Mouse (Mus musculus) testis, postnatal 14 days (tissue): ENCODE data around the gene Myoz2.

ENCODE experiments used
- DNase-seq: peaks from one replicate; pipeline ENCODE4 v3.0.0; 2021; ENCODE audit warnings: low spot score

Gene Myoz2

DNA sequence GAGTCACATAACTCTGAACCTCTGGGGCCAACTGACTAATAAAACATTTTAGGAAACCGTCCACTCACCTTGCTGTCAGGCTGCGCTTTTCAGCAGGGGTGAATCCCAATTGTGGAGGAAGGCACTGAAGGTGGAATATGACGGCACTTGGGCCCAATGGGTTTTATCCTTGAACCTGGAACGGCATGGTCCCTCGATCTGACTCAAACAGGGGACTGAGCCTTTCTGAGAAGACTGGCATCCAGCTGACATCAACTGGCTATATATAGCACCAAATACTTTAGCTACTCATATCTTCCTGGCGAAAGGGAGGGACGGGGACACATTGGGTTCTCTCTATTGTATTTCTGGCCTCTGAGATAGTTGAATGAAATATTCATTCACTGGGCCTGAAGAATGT, at the start of gene Myoz2:
Myoz2 (minus strand) TSS at position 264 of the 400 bp plus-strand sequence.
- DNase-seq, result peak; percentile 12

DNA sequence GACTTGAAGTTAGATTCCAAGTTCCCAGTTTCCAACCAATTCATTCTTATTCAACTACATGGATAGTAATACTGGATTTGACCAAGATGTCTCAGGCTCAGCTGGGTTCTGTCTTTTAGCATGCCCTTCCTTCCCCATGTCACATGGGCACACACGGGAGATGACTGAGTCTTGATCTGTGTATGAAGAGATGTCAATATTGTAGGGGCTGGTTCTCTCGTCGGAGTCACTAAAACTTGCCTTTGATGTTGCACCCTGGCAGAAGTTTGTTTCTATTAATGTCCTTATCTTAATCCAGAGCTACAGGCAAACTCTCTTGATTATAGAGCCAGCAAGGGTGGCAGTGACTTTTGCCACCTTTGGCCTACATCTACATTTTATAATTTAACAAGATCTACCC, 46.9 kb upstream of the Myoz2 start:
- DNase-seq, result no peak

DNA sequence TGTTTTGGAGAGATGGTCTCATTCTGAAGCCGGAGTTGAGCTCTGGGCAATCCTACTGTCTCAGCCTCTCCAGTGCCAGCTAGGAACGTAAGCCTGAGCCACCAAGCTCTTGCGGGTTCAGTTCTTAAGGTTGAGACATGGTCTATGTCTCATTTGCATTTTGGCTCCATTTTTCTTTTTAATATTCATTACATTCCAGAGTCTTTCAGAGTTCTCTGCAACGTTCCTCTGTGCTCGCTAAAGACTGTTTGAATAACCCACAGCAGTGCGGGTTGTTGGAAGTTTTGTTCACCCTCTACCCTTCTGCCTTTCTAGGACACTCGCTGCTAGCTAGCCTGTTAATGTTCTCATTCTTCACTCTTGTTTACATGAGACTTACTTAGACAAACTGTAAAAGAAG, 46.1 kb upstream of the Myoz2 start:
- no peak for DNase-seq

DNA sequence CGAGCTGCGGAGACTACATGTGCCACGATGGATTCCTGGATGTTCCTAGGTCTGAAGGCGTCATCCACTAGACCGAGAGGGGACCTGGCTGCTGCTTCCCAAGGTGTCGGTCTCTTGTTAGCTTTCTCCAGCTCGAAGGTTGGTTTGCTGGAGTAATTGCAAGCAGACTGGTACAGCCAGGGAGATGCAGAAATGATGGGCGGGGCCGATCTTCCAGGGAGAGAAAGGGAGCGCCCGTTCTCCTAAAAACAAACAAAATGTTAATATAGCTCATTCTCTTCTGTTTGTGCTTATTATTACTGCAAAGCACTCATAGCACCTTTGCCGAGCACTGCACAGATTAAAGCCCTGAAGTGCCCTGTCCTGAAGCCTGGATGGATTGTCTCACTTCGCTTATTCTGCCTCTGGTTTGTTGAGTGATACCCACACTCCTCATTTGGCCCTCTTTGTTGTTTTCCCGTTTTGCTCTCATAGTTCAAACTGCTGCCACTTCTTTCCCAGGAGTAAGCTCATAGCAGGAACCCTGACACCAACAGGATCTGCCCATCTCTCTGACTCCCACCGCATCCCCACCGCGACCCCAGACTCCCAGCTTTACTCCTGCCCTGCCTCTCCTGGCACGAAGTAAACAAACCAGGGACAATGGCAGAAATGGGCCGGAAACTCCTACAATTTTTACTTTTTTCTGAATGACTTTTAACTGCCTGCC, 45.4 kb upstream of the Myoz2 start:
- DNase-seq, result no peak

DNA sequence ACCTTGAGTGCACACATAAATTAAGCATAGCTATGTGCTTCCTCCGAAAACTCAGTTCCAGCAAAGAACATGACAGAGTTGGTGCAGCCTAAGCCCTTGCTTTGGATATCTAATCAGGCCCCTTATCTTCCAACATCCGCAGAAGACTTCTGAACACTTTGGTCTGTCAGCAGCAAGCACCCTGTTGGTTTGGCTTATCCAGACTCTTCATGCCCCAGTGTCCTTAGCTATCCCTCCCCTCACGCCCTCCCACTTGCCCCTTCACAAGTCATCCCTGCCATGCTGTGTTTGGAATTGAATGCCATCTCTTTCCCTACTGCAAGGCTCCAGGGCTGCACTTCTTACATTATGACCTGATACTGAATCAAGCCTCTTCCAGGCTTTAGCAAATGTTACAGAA, 40.9 kb upstream of the Myoz2 start:
- DNase-seq, result no peak

DNA sequence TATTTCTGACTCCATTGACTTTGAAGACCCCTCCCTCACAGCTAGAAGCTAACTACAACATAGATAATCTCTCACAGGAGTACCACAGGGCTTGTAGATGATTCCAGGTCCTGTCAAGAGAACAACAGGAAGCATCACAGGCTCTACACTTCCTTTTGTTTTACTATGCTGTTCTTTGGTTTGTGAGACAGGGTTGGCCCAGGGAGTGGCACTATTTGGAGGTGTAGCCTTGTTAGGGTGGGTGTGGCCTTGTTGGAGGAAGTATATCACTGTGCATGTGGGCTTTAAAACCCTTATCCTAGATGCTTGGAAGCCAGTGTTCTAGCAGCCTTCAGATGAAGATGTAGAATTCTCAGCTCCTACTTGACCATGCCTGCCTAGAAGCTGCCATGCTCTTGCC, 40.2 kb upstream of the Myoz2 start:
- no peak for DNase-seq

DNA sequence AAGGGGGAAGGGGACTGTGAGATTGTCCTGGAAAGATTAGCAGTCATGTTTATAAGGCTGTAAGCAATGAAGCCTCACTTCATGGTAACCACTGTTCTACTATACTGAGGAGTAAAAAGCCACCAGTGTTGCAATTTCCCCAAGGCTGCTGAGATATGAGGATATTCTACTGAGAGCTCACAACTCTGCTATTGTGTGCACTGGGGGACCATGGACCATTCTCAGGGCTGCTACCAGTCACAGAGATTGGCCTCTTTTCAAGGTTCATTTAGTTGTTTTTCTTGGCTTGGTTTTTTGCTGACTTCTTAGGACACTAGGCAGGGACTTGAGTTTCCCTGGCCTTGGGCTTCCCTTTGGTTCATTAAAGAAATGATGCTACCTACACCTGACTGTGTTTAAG, 38.5 kb upstream of the Myoz2 start:
- peak; percentile 75 for DNase-seq

DNA sequence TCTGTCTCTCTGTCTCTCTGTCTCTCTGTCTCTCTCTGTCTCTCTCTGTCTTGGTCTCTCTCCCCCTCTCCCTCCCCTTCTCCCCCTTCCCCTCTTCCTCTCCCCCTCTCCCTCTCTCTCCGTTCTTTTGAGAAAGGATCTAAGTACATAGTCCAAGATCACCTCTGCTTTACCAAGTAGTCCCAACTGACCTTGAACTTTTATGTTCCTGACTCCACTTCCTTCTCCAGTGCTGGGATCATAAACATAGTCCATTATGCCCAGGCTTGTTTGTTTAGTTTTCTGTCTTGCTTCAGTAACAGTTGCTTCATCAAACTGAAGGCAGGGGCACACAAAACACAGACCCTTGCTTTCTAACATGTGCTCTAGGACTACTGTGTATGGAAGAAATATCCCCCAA, 37.7 kb upstream of the Myoz2 start:
- DNase-seq, result no peak

DNA sequence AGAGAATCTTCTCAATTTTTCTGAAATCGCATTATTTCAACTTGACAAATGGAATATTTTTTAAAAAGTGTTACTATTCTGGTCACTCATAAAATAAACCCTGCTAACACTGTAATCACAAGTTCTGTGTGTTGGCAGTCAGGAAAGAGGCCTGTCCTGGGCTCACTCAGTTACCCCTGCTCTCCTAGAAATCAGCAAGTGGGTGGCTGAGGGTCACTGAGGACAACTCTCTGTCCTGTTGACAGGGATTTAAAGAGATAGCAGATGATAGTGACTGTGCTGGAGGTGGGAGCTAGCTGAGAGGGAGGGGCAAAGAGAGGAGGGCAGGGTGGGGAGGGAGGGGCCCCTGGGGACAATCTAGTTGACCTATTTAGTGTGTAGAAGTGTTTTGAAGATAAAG, 36.2 kb upstream of the Myoz2 start:
- no peak for DNase-seq

DNA sequence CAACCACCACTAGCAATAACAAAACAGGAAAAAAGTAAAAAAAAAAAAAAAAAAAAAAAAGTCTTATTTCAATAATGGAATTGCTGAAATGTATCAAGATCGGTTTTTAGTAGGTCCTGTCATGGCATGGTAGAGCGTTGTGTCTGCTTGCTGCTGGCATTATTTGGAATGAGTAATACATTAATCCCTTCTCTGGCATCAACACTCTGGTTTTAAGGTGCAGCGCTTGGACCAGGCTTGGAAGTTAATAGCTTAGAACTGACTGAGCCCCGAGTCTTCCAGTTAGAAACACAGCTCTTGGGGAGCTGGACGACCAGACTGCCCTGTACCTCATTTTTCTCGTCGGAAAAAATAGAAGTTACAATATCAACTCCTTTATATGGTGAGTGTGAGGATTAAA, 32.0 kb upstream of the Myoz2 start:
- DNase-seq, result no peak

DNA sequence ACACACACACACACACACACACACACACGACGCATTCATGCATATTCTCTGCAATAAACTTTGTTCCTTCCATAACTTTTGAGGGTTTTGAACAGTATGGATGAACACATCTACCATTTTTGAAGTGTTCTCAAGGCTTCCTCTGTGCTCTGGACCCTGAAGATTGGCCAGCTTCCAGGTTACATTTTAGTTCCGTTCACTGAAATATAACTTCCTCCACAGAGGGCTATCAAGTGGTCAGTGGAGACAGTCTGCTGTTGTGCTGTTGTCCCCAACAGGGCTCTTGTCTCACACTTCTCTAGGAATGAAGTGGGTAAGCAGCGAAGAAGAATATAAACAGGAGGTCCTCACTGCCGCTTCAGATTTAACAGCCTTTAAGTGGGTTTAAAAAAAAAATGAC, 30.7 kb upstream of the Myoz2 start:
- no peak for DNase-seq

DNA sequence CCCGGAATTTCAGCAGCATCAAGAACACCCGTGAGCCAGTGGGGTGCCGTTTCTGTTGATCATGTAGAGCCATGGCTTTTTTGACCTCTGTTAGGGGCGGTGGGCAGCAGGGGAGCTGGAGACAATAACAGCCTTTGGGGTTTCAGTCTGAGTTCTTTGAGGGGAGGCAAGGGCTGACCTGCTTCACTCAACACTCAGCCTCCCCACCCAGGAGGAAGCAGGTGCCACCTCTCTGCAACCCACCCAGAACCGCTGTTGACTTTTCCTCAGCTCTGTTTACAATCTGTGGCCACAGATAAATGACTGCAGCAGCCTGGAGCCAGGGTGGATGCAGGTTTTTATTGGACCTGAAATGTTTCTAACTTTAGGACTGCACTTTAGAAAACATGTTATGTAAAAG, 29.4 kb upstream of the Myoz2 start:
- no peak for DNase-seq

DNA sequence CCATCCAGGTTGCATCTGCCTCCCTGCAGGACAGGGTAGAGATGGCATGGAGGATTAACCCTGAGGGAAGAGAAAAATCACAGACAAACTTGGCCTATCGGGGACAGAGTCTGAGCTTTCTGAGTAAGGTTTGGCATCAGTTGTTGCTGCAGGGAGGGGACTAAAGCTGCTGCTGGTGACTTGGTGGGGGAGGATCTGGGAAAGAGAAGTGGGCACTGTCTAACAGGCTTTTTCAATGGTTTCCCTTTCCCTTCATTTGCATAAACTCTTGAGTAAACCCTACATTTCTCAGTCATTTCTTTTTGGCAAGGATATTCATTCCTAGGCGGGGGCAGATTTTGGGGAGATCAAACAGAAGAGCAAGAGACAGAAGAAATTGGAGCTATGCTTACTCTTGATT, 27.1 kb upstream of the Myoz2 start:
- DNase-seq, result no peak

DNA sequence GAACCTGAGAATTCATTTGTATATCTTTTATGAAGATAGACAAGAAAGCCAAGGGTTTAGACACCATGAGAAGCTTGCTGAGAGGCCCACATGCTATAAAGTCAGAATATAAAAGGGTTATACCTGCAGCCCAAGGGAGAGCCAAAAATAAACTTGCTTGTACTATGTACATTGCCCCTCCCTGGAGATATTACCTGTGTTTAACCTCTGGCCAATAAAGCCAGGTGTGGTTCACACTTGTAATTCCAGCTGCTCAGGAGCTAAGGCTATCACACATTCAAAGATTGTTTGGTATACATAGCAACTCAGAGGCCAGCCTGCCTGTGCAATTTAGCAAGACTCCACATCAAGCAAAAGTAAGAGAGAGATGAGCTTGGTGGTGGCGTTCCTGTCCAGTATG, 24.0 kb upstream of the Myoz2 start:
- DNase-seq, result no peak

DNA sequence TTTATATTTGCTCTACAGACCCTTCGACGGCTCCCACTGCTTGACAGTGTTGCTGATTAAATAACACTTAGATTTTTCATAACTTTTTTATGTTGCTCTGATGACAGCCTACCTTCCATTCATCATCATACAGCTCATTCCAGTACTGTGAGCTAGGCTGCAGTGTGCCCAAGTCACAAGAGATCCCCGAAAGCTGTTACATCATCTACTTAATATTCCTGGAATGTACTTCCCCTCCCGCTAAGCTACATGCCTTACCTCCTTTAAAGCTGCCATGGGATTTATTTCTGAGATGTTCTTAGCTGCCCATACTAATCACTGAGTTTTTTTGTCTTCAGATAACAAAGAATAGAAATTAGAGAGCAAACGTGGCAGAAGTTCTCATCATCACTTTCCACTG, 19.4 kb upstream of the Myoz2 start:
- no peak for DNase-seq

DNA sequence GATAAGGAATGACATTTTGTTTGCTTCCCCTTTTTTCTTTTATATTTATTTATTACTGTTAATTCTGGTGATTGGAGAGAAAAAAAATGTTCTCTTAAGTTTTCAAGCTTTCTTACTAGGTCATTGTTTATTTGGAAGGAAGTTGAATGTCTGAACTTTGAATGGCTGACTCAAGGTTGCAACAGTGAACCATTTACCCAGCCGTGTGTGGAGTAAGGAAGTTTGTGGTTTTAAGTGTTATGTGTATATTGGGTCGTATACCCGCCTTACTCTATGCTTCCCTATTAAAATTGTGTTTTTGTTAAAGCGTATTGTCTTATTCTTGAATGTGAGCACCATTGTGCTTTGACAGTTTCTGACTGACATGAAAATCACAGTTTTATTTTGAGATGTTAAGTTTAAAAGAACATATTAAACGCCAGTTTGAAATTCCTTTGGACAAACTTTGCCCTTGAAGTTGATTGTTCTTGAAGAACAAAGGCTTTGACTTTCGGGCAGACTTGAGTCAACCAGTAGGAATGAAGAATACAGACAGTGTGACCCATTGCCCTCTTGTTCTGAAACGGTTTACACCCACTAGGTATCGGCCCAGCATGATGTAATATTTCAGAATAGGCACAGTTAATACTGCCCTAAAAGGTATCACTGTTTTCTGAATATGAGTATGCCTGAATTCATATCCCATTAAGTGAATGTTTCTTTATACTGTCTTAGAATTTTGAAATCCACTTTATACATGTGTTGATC, 18.6 kb upstream of the Myoz2 start:
- DNase-seq, result no peak

DNA sequence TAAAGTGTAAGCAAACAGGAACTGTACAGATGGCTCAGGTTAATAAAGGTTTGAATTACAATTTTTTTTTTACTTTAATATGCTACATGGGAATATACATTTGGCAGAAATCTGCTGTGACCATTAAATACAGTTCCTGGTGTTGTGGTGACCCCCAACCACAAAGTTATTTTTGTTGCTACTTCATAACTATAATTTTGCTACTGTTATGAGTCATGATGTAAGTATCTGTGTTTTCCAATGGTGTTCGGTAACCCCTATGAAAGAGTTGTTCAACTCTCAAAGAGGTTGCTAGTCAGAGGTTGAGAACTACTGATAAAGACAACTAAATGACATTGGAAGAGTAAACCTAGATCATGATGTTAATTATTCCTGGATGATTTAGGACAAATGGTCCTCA, 7.5 kb upstream of the Myoz2 start:
- DNase-seq, result no peak

DNA sequence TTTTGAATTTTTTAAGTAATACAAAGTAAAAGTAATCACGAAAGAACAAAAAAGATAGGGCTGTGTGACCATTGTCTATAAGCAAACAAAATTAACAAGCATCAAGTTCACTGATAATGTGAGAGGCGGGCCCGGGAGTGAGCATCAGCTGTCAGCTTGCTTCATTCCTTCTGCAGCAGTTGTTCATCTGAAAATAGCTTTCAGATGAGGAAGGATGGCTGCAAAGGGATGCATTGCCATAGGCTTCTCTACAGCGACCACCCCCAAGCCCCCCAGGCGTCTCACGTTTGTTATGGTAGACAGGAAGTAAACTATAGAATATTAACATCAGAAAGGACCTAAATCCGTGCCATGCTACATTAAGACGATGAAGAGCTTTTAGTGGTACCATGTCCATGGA, 1.0 kb downstream of the Myoz2 start:
- DNase-seq, result no peak

DNA sequence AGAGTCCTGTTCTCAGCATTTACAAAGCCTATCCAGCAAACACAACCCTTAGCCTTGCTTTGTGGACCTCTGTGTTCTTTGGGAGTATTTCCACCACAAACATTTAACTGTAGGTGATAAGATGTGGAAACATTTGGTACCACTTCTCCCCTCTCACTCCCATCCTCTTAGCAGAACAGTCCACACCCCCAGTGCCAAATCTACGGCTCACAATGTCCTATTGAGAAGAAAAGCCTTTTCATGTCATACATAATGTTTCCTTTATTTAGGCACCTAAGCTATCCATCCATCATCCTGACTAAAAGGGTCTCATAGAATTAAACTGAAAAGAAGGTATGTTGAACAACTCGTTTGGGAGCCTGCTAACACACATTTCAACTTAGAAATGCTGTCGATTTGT, 9.2 kb downstream of the Myoz2 start:
- DNase-seq, result peak; percentile 67

DNA sequence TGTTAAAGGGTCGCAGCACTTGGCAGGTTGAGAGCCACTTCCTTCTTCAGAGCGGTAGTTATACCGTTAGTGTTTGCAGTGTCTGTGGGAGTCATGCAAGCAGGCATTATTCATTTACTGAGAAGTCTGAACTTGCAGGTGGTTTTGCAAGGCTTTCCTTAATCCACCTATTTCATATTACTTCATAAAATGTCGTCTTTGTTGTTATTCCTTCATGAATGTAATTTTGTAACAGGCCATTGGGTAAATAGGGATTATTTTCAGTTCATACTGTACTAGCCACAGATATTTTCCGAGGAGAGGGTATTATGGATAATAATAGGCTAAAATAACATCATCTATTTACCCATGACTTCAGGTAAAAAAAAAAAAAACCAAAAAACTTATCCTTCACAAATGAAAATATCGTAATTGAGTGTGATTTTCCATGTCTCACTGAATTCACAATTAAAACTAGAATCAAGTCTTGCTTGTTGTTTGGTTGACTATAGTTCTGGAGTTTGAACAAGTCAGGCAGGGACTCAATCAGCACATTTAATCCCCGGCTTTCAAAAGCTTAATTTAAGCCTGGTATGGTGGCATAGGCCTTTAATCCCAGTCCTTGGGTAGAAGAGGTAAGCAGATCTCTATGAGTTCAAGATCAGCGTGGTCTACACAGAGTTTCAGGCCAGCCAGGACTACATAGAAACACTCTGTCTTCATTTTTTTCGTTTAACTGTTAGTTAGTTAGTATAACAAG, 10.2 kb downstream of the Myoz2 start:
- DNase-seq, result no peak

DNA sequence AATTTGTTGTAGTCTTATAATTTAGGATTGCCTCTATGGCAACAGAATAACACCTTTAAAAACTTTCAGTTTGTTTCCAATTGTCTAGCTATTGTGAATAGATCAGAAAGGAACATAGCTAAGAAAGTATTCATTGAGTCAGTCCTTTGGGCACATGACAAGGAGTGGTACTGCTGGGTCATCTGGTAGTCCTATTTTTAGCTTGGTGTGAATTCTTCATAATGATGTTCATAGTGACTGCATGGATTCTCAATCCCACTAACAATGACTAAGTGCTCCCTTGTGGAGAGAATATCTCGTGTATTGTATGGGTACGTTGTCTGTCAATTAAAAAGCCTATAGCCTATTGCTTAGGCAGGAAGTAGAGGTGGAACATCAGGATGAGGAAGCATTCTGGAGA, 16.0 kb downstream of the Myoz2 start:
- no peak for DNase-seq

DNA sequence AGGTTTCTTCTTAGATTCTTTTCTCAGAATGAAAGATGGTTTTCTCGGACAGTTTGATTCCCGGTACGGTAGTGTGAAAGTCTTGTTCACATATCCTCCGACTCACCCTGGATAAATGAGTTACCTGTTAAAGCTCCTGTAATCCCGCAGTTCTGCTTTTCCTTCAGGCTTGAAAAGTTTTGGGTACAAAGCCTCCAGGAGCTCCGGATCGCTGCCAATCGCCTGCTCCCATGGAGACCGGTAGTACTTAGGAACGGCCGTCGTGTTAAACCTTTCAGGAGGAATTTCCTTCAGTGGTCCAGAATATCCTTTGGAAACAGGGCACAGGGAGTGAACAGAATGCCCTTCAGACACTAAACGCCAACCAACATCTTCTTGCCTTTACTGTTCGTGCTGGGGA, 21.3 kb downstream of the Myoz2 start:
- DNase-seq, result no peak

DNA sequence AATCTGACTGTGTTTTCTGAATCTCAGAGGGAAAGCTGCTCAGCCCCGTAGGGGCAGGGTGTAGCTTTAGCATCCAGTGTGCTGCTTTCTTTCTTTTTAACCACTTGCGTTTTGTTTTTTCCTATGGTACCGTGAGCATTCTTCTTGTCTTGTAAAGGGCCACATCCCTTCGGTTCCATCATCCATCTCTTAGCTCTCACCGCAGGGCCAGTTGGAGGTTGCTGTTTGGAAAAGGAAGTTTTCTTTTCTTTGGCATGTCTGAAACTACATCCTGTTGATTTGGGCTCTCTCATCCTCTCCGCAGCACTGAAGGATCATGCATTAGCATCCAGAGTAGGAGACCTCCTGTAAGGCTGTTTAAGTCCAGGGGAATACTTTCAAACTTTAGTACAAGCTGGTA, 25.4 kb downstream of the Myoz2 start:
- no peak for DNase-seq
